20 mouse cellular contexts compared by ENCODE assay signal in the genomic region with DNA sequence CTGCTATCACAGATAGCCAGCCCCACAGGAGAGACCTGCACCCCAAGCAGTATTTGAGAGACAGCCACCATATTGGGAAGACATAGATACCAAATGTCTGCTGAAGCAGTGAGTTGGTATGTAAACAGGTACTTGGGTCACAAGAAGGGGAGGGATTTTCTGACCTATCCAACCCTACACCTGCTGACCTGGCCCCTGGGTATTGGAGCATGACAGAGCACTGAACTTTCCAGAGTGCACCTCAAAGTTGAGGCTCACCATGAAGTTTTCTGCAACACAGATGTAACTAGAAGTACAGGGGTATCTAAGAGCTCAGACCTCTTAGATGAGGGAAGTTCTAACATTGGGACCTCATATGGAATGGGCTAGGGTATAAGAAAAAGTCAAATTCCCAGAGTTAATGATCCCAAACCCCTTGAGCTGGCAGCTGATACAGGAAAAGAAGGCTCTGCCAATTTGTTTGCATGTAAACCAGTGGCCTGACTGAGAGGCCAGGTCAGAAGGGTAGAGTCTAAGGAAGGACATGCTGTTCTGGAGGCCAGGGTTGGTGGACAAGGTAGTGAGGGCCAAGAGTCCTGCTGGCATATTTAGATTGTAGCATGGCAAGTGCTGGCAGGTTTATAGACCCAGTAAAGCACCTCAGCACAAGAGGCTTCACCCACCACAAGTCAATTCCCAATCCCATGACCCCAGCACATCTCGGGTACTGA.
"Had no signal": no experiment of that assay in that cellular context is flagged by ENCODE, and none has a peak within 500 bp of the region (broad histone marks: within the 10 kb centered on the region; RNA-seq: fewer than 3 reads in every experiment).

No protein-coding gene starts in this region.

- H3K4me2 ChIP-seq: liver, embryonic 11.5 days; liver, embryonic 15.5 days; lung, embryonic 15.5 days; midbrain, embryonic 13.5 days; neural tube, embryonic 13.5 days; stomach, embryonic 15.5 days had no signal

- H3K27ac ChIP-seq: left cerebral cortex, adult 2 months; liver, embryonic 15.5 days; lung, embryonic 15.5 days; midbrain, embryonic 10.5 days; midbrain, embryonic 13.5 days; neural tube, embryonic 13.5 days; stomach, embryonic 15.5 days had no signal

- ATAC-seq: intestine, postnatal 0 days; midbrain, embryonic 13.5 days; midbrain, embryonic 16.5 days had no signal

- DNase-seq: layer of hippocampus, postnatal 36 days; lung, adult 18-20 months; lung, postnatal 10 days; lung, postnatal 36 days; retina, postnatal 1 day; right cerebral cortex, postnatal 25 days; spleen, adult 18-20 months; thymus, postnatal 25 days had no signal

- H3K4me1 ChIP-seq: liver, embryonic 15.5 days; lung, embryonic 15.5 days; megakaryocyte, embryonic 14.5 days; midbrain, embryonic 10.5 days; midbrain, embryonic 13.5 days; neural tube, embryonic 13.5 days; stomach, embryonic 15.5 days had no signal

- H3K9ac ChIP-seq: liver, embryonic 15.5 days; lung, embryonic 15.5 days; midbrain, embryonic 13.5 days; neural tube, embryonic 13.5 days; stomach, embryonic 15.5 days had no signal

- H3K4me3 ChIP-seq: left cerebral cortex, adult 2 months; liver, embryonic 15.5 days; lung, embryonic 15.5 days; megakaryocyte, embryonic 14.5 days; midbrain, embryonic 10.5 days; midbrain, embryonic 13.5 days; myocyte; neural tube, embryonic 13.5 days; stomach, embryonic 15.5 days had no signal

- H3K9me3 ChIP-seq: liver, embryonic 15.5 days; lung, embryonic 15.5 days; midbrain, embryonic 10.5 days; midbrain, embryonic 13.5 days; neural tube, embryonic 13.5 days; stomach, embryonic 15.5 days had no signal

- H3K27me3 ChIP-seq: liver, embryonic 15.5 days; lung, embryonic 15.5 days; megakaryocyte, embryonic 14.5 days; midbrain, embryonic 13.5 days; neural tube, embryonic 13.5 days; stomach, embryonic 15.5 days had no signal

- H3K36me3 ChIP-seq: liver, embryonic 15.5 days; lung, embryonic 15.5 days; midbrain, embryonic 10.5 days; midbrain, embryonic 13.5 days; neural tube, embryonic 13.5 days; stomach, embryonic 15.5 days had no signal
